Mouse (Mus musculus): ENCODE measurements around the gene Krtap22-2.
"Not testable (repeated sequence)": the region's sequence is repeated elsewhere in the genome, so short reads cannot be mapped to it uniquely, and the experiment has no call there.

The Krtap22-2 gene

DNA sequence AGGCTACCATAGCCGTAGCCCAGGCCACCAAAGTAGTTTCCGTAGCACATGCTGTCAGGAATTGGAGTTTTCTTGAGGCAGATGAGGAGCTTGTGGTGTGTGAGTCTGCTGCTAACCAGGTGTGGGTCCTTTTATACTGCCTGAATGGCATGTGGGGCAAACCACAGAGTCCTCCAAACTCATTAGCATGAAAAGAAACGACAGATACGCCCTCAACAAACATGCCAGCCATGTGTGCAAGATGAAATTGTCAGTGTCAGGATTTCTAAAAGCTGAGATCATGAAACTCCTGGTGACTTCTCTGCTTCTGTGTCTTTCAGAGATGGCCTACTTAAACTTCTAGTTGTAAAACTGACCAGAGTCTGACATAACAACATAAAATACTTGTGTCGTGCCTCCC, at the start of gene Krtap22-2:
Gene Krtap22-2 (minus strand): TSS at position 101 of the 400 bp plus-strand sequence.
- no peak for TF ChIP-seq GATA4 (IDR thresholded peaks at IDR 0.05; ENCODE audit: insufficient replicate concordance, low read length)

GRCm38 (mm10) chr16:89047783-89048182, 37.2 kb upstream of the Krtap22-2 start, which contains the start of gene Krtap6-5:
Gene Krtap6-5 (minus strand): TSS chr16:89047883.
- TF ChIP-seq GATA4 (IDR thresholded peaks at IDR 0.05; ENCODE audit: insufficient replicate concordance, low read length): no peak

DNA sequence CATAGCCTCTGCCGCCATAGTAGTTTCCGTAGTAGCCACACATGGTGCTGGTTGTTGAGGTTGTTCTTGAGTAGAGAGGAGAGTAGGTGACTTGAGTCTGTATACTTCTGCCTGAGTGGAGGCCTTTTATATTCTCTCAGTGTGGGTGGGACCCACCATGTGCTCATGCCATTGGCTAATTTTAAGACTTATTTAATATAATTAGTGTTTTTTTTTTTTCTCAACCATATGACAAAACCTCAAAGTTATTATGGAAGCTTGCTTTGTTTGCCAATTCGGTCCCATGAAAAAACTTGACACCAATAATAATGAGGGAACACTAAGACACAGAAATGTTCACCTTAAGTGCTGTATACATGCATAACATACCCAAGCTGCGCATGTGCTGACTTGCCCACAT, 30.8 kb upstream of the Krtap22-2 start, which contains the start of gene Gm10228:
Gene Gm10228 (minus strand): TSS at position 101 of the 400 bp plus-strand sequence.
- TF ChIP-seq GATA4 (IDR thresholded peaks at IDR 0.05; ENCODE audit: insufficient replicate concordance, low read length): not testable (repeated sequence)

DNA sequence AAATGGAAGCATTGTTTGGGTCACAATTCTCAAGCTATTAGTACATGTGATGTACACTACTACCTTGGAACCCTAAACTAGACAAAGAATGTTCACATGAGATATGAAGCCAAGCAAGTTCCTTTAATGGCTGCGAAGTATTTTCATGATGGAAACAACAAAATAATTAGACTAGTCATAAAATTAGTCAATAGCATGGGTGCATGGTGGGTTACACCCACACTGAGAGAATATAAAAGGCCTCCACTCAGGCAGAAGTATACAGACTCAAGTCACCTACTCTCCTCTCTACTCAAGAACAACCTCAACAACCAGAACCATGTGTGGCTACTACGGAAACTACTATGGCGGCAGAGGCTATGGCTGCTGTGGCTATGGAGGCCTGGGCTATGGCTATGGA, 20.8 kb upstream of the Krtap22-2 start, which contains the start of gene Krtap6-1:
Gene Krtap6-1 (plus strand): TSS at position 301 of the 400 bp plus-strand sequence.
- TF ChIP-seq GATA4 (IDR thresholded peaks at IDR 0.05; ENCODE audit: insufficient replicate concordance, low read length): not testable (repeated sequence)

DNA sequence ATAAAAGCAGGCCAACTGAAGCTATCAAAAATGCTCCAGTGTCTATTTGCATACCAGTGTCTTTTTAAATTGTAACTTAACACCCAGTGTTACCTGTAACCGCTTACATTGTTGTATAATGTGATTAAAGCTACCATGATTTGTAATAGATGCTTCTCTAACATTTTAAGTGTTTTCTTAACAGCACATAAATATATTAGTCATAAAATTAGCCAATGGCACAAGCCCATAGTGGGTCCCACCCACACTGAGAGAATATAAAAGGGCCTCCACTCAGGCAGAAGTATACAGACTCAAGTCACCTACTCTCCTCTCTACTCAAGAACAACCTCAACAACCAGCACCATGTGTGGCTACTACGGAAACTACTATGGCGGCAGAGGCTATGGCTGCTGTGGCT, 4.4 kb upstream of the Krtap22-2 start, which contains the start of gene Gm10229:
Gene Gm10229 (plus strand): TSS at position 301 of the 400 bp plus-strand sequence.
- not testable (repeated sequence) for TF ChIP-seq GATA4 (IDR thresholded peaks at IDR 0.05; ENCODE audit: insufficient replicate concordance, low read length)

DNA sequence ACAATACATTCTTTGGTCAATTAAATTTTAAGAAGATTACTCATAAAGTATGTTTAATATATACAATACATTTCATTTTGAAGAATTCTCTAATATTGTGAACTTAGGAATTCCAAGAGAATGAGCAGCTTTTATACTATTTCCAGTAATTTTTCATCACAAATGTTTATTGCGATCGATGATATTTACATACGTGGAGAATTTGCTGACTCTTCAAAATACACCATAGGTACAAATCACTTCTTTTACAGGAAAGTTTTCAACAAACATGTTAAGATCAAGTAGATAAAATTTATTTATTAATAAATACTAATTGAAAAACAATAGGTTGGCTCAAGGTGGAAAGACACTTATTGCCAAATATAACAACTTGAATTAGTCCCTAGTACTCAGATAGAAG, 3.4 kb upstream of the Krtap22-2 start:
- TF ChIP-seq GATA4 (IDR thresholded peaks at IDR 0.05; ENCODE audit: insufficient replicate concordance, low read length): no peak

- TF ChIP-seq GATA4 (IDR thresholded peaks at IDR 0.05; ENCODE audit: insufficient replicate concordance, low read length): no peak
Measured at GRCm38 (mm10) chr16:88962773-88963172, 47.8 kb downstream of the Krtap22-2 start, which contains the start of gene Krtap16-3. Gene Krtap16-3 (minus strand): TSS chr16:88962873.

All from liver, adult (tissue).